Mouse (Mus musculus): ENCODE data around the gene Zfp511. TPM values are rescaled to one million over a fixed set of nuclear protein-coding genes. Genes with fewer than 3 reads are reported as not detected.

The Zfp511 gene
- 27.7 and 33.6 TPM in 2 replicates for polyA plus RNA-seq (2015; fragmentation: Nextera tagmentation; extraction: Ambion mirVana)

DNA sequence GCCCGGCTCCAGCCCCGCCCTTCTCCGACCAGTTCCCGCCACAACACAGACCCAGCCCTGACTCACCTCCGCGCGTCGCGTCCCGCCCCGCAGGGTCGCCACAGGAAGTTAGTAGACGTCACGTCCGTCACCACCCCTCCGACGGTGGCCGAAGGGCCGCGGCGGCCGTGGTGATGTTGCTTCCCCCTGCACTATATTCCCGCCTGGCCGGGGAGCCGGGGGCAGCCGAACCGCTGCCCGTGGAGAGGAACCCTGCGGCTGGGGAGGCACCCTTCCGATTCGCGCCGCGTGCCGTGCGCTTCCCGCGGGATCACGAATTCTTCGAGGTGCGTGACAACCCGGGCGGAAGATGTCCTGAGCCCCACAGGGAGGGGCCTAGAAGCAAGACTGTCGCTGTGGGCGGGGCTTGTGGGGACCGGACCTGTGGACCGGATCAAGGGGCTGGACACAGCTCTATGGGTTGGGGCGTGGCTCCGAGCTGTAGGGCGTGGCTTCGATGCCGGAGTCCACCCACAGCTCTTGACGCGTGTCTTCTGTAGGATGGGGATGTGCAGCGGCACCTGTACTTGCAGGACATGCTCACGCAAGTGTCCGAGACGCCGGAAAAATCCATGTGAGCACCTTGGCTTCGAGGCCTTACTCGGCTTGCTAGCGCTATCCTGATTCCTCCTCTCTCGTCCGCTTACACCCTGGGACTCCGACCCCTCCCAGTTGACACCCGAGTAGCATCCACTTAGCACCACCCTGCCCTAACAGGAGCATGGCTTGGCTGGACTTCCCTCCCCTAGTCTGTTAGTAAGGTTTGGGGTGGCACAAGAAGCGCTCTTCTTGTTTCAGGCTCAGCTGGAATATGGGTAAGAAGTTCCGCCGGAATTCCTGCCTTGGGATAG is at the start of gene Zfp511, which contains the start of gene Tubgcp2:
TSS of gene Zfp511 (plus strand) at position 111 of the 890 bp plus-strand sequence.
TSS of gene Tubgcp2 (minus strand) at position 389 of the 890 bp plus-strand sequence.
- WGBS, result 2% methylated on average over 69 of the region's 69 CpGs
- peaks cover 43% of the 10 kb centered on the region for H3K36me3 ChIP-seq
- peaks cover 23% of the 10 kb centered on the region for H3K4me1 ChIP-seq
- H3K27ac ChIP-seq (replicated peaks), result peak within 1 kb of the TSS; percentile 90
- peak within 1 kb of the TSS; percentile 94 for H3K9ac ChIP-seq
- peak within 1 kb of the TSS; percentile 68 for H3K4me3 ChIP-seq
- peak within 1 kb of the TSS; percentile 83 for H3K4me2 ChIP-seq
- no peaks in the 10 kb centered on the region for H3K27me3 ChIP-seq (replicated peaks)
- peak; percentile 97 for ATAC-seq (ENCODE audit: extremely low read depth, insufficient number of reproducible peaks, low FRiP score, low TSS enrichment)
- H3K9me3 ChIP-seq, result no peaks in the 10 kb centered on the region

DNA sequence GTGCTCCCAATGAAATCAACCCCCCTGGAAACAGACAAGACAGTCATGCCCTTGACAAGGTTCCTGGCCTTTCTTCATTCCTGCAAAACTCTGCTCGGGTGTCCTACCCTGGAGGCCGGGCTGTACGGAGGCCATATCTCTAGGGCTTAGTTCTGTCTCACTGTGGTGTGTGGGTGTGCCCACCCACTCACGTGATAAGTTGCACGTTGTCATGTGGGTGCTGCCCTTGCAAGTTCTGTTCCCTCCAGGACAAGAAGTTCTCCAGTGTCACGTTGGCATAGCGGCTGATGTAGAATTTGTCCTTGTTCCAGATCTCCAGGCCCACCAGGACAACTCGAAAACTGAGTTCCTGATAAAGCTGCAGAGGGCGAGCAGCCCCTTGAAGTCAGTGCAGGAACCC is 47.9 kb upstream of the Zfp511 start:
- H3K27ac ChIP-seq (replicated peaks), result no peak overlapping the region
- no peaks in the 10 kb centered on the region for H3K9me3 ChIP-seq
- H3K4me3 ChIP-seq, result no peak overlapping the region
- ATAC-seq (ENCODE audit: extremely low read depth, insufficient number of reproducible peaks, low FRiP score, low TSS enrichment), result no peak
- no peaks in the 10 kb centered on the region for H3K4me1 ChIP-seq
- peaks cover 5% of the 10 kb centered on the region for H3K36me3 ChIP-seq
- peaks cover 79% of the 10 kb centered on the region for H3K27me3 ChIP-seq (replicated peaks)
- WGBS, result 69% methylated on average over 9 of the region's 9 CpGs
- no peak overlapping the region for H3K9ac ChIP-seq
- no peak overlapping the region for H3K4me2 ChIP-seq

DNA sequence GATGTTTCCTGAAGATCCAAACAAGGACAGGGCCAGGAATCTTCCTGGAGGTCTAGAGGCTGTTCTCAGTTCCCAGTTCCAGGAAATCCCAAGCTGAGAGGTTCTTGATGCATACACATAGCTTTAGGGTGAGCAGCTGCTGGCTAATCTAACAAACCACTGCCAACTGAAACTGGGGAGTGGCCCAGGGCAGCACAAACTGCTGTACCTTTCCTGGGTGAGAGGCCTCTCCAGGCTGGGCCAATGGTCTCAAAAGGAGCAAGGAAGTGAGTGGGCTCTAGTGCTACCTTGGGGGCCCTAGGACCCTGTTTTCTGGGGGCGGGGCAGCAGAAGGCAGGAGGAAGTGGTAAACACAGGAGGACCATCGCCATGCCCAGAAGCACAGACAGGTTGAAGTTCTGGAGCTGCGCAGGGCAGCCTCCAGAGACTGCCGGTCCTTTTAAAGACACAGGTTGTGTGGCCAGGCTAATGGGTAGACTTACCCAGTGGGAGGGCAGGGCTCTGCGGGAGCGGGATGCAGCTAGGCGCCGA is 45.3 kb upstream of the Zfp511 start:
- no peak overlapping the region for H3K4me3 ChIP-seq
- H3K4me1 ChIP-seq, result no peaks in the 10 kb centered on the region
- no peak overlapping the region for H3K27ac ChIP-seq (replicated peaks)
- H3K36me3 ChIP-seq, result peaks cover 19% of the 10 kb centered on the region
- H3K9ac ChIP-seq, result no peak overlapping the region
- H3K9me3 ChIP-seq, result no peaks in the 10 kb centered on the region
- H3K4me2 ChIP-seq, result no peak overlapping the region
- no peak for ATAC-seq (ENCODE audit: extremely low read depth, insufficient number of reproducible peaks, low FRiP score, low TSS enrichment)
- peaks cover 53% of the 10 kb centered on the region for H3K27me3 ChIP-seq (replicated peaks)
- 64% methylated on average over 8 of the region's 8 CpGs for WGBS

DNA sequence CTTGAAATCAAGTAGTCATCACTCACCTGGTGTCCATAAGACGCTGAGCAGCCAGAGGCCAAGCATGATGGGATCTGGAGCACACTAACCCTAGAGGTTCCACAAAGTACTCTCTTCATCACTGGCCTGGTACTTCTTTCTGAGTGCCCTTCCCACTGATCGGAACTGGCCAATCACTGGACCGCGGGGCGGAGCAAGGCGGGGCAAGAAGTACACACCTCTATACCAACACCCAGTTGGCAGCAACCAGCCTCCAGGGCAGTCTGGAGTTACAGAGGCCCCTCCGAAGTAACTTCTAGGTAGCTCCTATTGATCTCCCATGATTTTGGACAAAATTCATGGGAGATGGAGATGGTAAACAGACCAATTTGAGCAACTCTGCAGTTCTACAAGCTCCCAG is 43.8 kb upstream of the Zfp511 start, which contains the start of gene Adam8:
TSS of gene Adam8 (minus strand) at position 157 of the 400 bp plus-strand sequence.
- peaks cover 34% of the 10 kb centered on the region for H3K36me3 ChIP-seq
- 26% methylated on average over 7 of the region's 7 CpGs for WGBS
- ATAC-seq (ENCODE audit: extremely low read depth, insufficient number of reproducible peaks, low FRiP score, low TSS enrichment), result no peak

DNA sequence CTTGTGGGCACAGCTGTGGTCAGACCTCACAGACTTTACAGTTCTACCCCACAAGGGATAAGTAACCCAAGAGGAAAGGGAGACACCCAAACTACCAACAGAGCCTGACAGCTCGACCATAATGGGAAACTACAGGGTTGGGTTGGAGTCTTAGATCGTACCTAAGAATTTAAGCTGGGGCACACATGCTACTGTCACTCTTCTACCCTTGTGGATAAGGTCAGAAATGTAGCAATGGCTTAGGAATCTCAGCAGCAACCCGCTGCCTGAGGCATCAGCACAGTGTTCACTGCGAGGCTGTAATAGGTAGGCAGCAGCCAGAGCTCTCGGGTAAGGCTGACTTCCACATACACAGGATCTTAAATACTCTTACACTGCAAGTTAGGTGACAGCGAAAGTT is 42.7 kb upstream of the Zfp511 start:
- Histone ChIP-seq H3K4me2 (no peak overlapping the region), H3K4me3 (no peak overlapping the region), H3K9ac (no peak overlapping the region), H3K4me1 (no peaks in the 10 kb centered on the region), H3K27ac (replicated peaks) (no peak overlapping the region), H3K36me3 (peaks cover 45% of the 10 kb centered on the region), H3K9me3 (no peaks in the 10 kb centered on the region), H3K27me3 (replicated peaks) (peaks cover 27% of the 10 kb centered on the region)
- WGBS, result 83% methylated on average over 6 of the region's 6 CpGs
- no peak for ATAC-seq (ENCODE audit: extremely low read depth, insufficient number of reproducible peaks, low FRiP score, low TSS enrichment)

More for the DNA sequence above, 43.8 kb upstream of the Zfp511 start, which contains the start of gene Adam8:
- H3K9ac ChIP-seq, result no peak within 1 kb of the TSS
- no peak within 1 kb of the TSS for H3K4me3 ChIP-seq
- H3K27me3 ChIP-seq (replicated peaks), result peaks cover 38% of the 10 kb centered on the region
- no peak within 1 kb of the TSS for H3K4me2 ChIP-seq
- no peaks in the 10 kb centered on the region for H3K9me3 ChIP-seq
- no peak within 1 kb of the TSS for H3K27ac ChIP-seq (replicated peaks)
- no peaks in the 10 kb centered on the region for H3K4me1 ChIP-seq

DNA sequence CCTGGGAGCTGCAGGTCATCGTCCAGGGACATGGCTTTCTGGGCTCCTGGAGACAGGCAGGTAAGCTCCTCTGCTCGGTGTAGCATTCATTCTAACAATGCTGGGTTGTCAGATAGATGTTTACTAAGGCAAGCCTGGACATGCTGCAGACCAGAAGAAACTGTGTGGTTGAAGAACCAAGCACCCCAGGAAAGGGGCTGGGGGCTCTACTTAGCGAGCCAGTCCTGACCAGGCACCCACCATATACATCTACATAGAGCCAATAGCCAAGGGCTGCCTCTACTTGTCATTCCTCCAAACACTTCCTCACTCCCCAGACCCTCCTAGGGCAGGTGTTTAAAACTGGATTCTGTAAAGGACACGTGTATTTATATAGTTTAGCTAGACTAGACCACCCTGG is 42.0 kb upstream of the Zfp511 start:
- peaks cover 20% of the 10 kb centered on the region for H3K27me3 ChIP-seq (replicated peaks)
- no peak overlapping the region for H3K4me3 ChIP-seq
- H3K9me3 ChIP-seq, result no peaks in the 10 kb centered on the region
- no peak overlapping the region for H3K9ac ChIP-seq
- H3K27ac ChIP-seq (replicated peaks), result no peak overlapping the region
- peaks cover 52% of the 10 kb centered on the region for H3K36me3 ChIP-seq
- no peaks in the 10 kb centered on the region for H3K4me1 ChIP-seq
- WGBS, result 78% methylated on average over 4 of the region's 4 CpGs
- no peak overlapping the region for H3K4me2 ChIP-seq
- no peak for ATAC-seq (ENCODE audit: extremely low read depth, insufficient number of reproducible peaks, low FRiP score, low TSS enrichment)

DNA sequence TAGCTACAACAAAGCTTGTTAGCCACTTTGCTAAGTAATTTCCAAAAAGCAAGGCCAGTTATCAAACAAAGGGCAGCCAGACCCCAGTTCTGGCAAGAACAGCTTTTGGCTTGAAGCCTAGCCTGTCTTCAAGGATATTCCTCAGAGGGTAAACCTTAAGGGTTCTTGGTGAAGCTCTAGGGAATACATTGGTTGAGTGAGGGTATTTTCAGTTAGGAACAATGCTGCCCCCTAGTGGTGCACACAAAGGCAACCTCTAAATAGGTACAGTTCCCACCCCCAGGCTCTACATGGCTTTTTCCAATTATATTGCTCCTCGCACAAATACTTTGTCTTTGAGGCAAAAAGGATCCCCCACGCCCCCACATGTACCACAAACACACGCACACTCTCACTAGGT is 41.5 kb upstream of the Zfp511 start:
- H3K4me2 ChIP-seq, result no peak overlapping the region
- no peaks in the 10 kb centered on the region for H3K9me3 ChIP-seq
- H3K27ac ChIP-seq (replicated peaks), result no peak overlapping the region
- 22% methylated on average over 3 of the region's 3 CpGs for WGBS
- H3K27me3 ChIP-seq (replicated peaks), result peaks cover 17% of the 10 kb centered on the region
- no peak overlapping the region for H3K4me3 ChIP-seq
- H3K36me3 ChIP-seq, result peaks cover 56% of the 10 kb centered on the region
- ATAC-seq (ENCODE audit: extremely low read depth, insufficient number of reproducible peaks, low FRiP score, low TSS enrichment), result no peak
- H3K9ac ChIP-seq, result no peak overlapping the region
- H3K4me1 ChIP-seq, result no peaks in the 10 kb centered on the region

DNA sequence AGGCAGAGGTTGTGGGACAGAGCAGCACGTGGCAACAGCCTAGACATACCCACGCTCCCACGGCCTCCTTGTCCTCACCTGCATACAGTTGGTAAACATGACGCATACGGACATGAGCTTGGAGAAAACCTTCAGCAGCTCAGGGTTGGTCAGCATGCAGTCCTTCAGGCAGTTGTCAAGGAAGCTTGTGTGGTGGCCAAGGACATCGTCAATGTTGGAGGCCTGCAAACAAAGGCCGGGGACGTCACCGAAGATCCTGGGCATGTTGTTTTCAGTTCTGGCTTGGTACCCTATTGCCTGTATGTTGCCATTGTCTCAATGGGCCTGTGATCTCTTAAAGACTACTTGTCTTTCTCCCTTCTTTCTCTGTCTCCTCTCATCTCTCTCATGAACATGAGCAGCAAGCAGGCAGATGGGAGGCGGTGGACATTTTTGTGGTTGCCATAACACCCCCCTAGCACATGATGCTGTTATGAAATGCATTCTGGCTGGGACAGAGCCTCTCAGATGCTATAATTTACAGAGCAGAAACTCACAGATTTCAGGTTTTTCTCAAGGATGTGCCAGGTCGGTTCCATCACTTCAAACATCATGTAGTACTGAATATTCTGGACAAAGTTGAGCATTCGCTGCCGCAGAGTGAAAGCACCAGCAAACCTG is 37.4 kb upstream of the Zfp511 start:
- Histone ChIP-seq H3K4me2 (no peak overlapping the region), H3K27ac (replicated peaks) (no peak overlapping the region), H3K27me3 (replicated peaks) (no peaks in the 10 kb centered on the region), H3K9me3 (no peaks in the 10 kb centered on the region), H3K9ac (no peak overlapping the region), H3K36me3 (peaks cover 92% of the 10 kb centered on the region), H3K4me1 (no peaks in the 10 kb centered on the region), H3K4me3 (no peak overlapping the region)
- ATAC-seq (ENCODE audit: extremely low read depth, insufficient number of reproducible peaks, low FRiP score, low TSS enrichment), result no peak
- WGBS, result 91% methylated on average over 13 of the region's 13 CpGs

DNA sequence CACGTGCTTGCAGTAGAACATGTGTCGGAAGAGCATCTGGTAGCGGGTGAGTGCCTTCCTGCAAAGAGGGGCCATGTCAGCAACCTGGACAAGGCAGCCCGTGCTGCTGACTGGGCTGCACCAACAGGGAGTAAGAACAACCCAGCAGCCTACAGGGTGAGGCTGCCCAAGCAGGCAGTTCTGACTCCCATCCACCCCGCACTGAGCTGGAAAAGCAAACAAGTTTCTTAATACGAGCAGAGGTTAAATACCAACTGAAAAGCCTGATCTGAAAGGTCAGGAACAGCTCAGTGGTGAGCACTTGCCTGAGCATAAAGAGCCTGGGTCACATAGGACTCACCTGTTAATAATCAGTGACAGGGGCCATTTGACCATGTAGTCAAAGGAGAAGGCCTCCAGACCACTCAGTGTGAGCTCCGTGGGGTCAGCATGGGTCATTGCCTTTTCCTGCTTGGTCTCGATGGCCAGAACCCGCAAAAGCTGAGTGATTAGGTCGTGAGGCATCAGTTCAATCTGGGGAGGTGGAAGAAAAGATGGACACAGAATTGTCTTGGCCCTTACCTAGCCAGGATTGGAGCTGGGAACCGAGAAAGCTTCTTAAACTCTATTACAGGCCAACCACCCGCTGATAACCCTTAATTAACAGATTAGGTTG is 35.0 kb upstream of the Zfp511 start:
- H3K36me3 ChIP-seq, result peaks cover 97% of the 10 kb centered on the region
- WGBS, result 85% methylated on average over 12 of the region's 12 CpGs
- ATAC-seq (ENCODE audit: extremely low read depth, insufficient number of reproducible peaks, low FRiP score, low TSS enrichment), result no peak

DNA sequence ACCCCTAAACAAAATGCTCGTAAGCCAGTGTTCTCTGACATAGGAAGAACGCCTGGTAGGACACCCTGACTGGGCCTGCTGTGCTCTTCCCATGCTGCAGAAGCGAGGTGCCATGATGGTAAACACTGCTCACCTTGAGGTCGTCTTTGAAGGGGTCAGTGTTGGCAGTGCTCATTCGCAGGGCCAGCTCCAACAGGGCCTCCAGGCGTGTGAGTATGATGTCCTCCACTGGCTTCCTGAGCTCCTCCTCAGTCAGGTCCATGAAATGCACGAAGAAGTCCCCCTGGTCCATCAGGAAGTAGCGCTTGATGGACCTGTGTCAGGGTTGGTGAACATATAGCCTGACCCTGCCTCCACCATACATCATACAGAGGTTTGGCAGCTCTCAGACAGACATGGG is 31.5 kb upstream of the Zfp511 start:
- no peak overlapping the region for H3K9ac ChIP-seq
- no peaks in the 10 kb centered on the region for H3K4me1 ChIP-seq
- no peaks in the 10 kb centered on the region for H3K9me3 ChIP-seq
- no peaks in the 10 kb centered on the region for H3K27me3 ChIP-seq (replicated peaks)
- no peak for ATAC-seq (ENCODE audit: extremely low read depth, insufficient number of reproducible peaks, low FRiP score, low TSS enrichment)
- 86% methylated on average over 8 of the region's 8 CpGs for WGBS
- no peak overlapping the region for H3K4me3 ChIP-seq
- peaks cover 88% of the 10 kb centered on the region for H3K36me3 ChIP-seq
- H3K27ac ChIP-seq (replicated peaks), result no peak overlapping the region
- no peak overlapping the region for H3K4me2 ChIP-seq

More for the DNA sequence above, 35.0 kb upstream of the Zfp511 start:
- H3K27me3 ChIP-seq (replicated peaks), result no peaks in the 10 kb centered on the region
- no peak overlapping the region for H3K4me3 ChIP-seq
- H3K9me3 ChIP-seq, result no peaks in the 10 kb centered on the region
- H3K9ac ChIP-seq, result no peak overlapping the region
- no peak overlapping the region for H3K27ac ChIP-seq (replicated peaks)
- H3K4me1 ChIP-seq, result no peaks in the 10 kb centered on the region
- no peak overlapping the region for H3K4me2 ChIP-seq
